Mouse (Mus musculus): ENCODE data around the gene Olfr811. TPM values are rescaled to one million over a fixed set of nuclear protein-coding genes. Genes with fewer than 3 reads are reported as not detected.

Gene Olfr811
- polyA plus RNA-seq (2015; fragmentation: Nextera tagmentation; extraction: Ambion mirVana) = not detected in 2 replicates

GRCm38 (mm10) chr10:129804296-129804695 lies at the start of gene Olfr811:
Gene Olfr811, minus strand, starts transcription at chr10:129804396.
- no peak within 1 kb of the TSS for H3K9ac ChIP-seq
- H3K27ac ChIP-seq = no peak within 1 kb of the TSS
- no peaks in the 10 kb centered on the region for H3K27me3 ChIP-seq
- H3K9me3 ChIP-seq = no peaks in the 10 kb centered on the region
- H3K4me2 ChIP-seq (replicated peaks) = no peak within 1 kb of the TSS
- no peak for ATAC-seq (ENCODE audit: low FRiP score, low read depth)
- no peak within 1 kb of the TSS for H3K4me3 ChIP-seq
- 80% methylated on average over 4 of the region's 4 CpGs for WGBS
- no peaks in the 10 kb centered on the region for H3K4me1 ChIP-seq
- H3K36me3 ChIP-seq = no peaks in the 10 kb centered on the region

GRCm38 (mm10) chr10:129847343-129847742 lies 43.1 kb upstream of the Olfr811 start:
- Histone ChIP-seq H3K36me3 (no peaks in the 10 kb centered on the region), H3K27ac (no peak overlapping the region), H3K4me2 (replicated peaks) (no peak overlapping the region), H3K9me3 (no peaks in the 10 kb centered on the region), H3K4me1 (no peaks in the 10 kb centered on the region), H3K4me3 (no peak overlapping the region), H3K27me3 (no peaks in the 10 kb centered on the region), H3K9ac (no peak overlapping the region)
- WGBS = 87% methylated on average over 1 of the region's 1 CpGs
- no peak for ATAC-seq (ENCODE audit: low FRiP score, low read depth)

- Histone ChIP-seq H3K27me3 (no peaks in the 10 kb centered on the region), H3K27ac (no peak within 1 kb of the TSS), H3K4me3 (no peak within 1 kb of the TSS), H3K9me3 (no peaks in the 10 kb centered on the region), H3K36me3 (no peaks in the 10 kb centered on the region), H3K9ac (no peak within 1 kb of the TSS), H3K4me2 (replicated peaks) (no peak within 1 kb of the TSS), H3K4me1 (no peaks in the 10 kb centered on the region)
- no peak for ATAC-seq (ENCODE audit: low FRiP score, low read depth)
- WGBS = 57% methylated on average over 1 of the region's 1 CpGs
These were observed 41.8 kb upstream of the Olfr811 start, which contains the start of gene Olfr812 for GRCm38 (mm10) chr10:129845994-129846393. Gene Olfr812, minus strand, starts transcription at chr10:129846094.

GRCm38 (mm10) chr10:129794817-129795216 lies 9.4 kb downstream of the Olfr811 start, which contains the start of gene Olfr810:
Gene Olfr810, minus strand, starts transcription at chr10:129794917.
- Histone ChIP-seq H3K9ac (no peak within 1 kb of the TSS), H3K4me2 (replicated peaks) (no peak within 1 kb of the TSS), H3K4me3 (no peak within 1 kb of the TSS), H3K4me1 (no peaks in the 10 kb centered on the region), H3K9me3 (no peaks in the 10 kb centered on the region), H3K27me3 (no peaks in the 10 kb centered on the region), H3K27ac (no peak within 1 kb of the TSS), H3K36me3 (no peaks in the 10 kb centered on the region)
- ATAC-seq (ENCODE audit: low FRiP score, low read depth) = no peak

GRCm38 (mm10) chr10:129778123-129778522 lies 26.1 kb downstream of the Olfr811 start:
- Histone ChIP-seq H3K27me3 (no peaks in the 10 kb centered on the region), H3K27ac (no peak overlapping the region), H3K4me2 (replicated peaks) (no peak overlapping the region), H3K9ac (no peak overlapping the region), H3K4me1 (no peaks in the 10 kb centered on the region), H3K4me3 (no peak overlapping the region), H3K36me3 (no peaks in the 10 kb centered on the region), H3K9me3 (no peaks in the 10 kb centered on the region)
- ATAC-seq (ENCODE audit: low FRiP score, low read depth) = no peak

GRCm38 (mm10) chr10:129774338-129774737 lies 29.9 kb downstream of the Olfr811 start, which contains the start of gene Olfr809:
Gene Olfr809, plus strand, starts transcription at chr10:129774638.
- H3K4me1 ChIP-seq = no peaks in the 10 kb centered on the region
- no peak for ATAC-seq (ENCODE audit: low FRiP score, low read depth)
- H3K36me3 ChIP-seq = no peaks in the 10 kb centered on the region
- H3K9me3 ChIP-seq = no peaks in the 10 kb centered on the region
- no peak within 1 kb of the TSS for H3K4me2 ChIP-seq (replicated peaks)
- no peak within 1 kb of the TSS for H3K4me3 ChIP-seq
- H3K27me3 ChIP-seq = no peaks in the 10 kb centered on the region
- H3K27ac ChIP-seq = no peak within 1 kb of the TSS
- H3K9ac ChIP-seq = no peak within 1 kb of the TSS

- Histone ChIP-seq H3K27ac (no peak within 1 kb of the TSS), H3K27me3 (no peaks in the 10 kb centered on the region), H3K4me1 (no peaks in the 10 kb centered on the region), H3K9ac (no peak within 1 kb of the TSS), H3K4me3 (no peak within 1 kb of the TSS), H3K36me3 (no peaks in the 10 kb centered on the region), H3K9me3 (no peaks in the 10 kb centered on the region), H3K4me2 (replicated peaks) (no peak within 1 kb of the TSS)
- WGBS = 91% methylated on average over 1 of the region's 1 CpGs
- no peak for ATAC-seq (ENCODE audit: low FRiP score, low read depth)
These were observed 39.0 kb downstream of the Olfr811 start, which contains the start of gene Olfr808 for GRCm38 (mm10) chr10:129765182-129765581. Gene Olfr808, plus strand, starts transcription at chr10:129765482.

GRCm38 (mm10) chr10:129757693-129758092 lies 46.5 kb downstream of the Olfr811 start, which contains the start of gene Olfr807:
Gene Olfr807, minus strand, starts transcription at chr10:129757793.
- no peak within 1 kb of the TSS for H3K4me3 ChIP-seq
- no peak within 1 kb of the TSS for H3K9ac ChIP-seq
- H3K27ac ChIP-seq = no peak within 1 kb of the TSS
- WGBS = 90% methylated on average over 1 of the region's 1 CpGs
- no peaks in the 10 kb centered on the region for H3K36me3 ChIP-seq
- H3K27me3 ChIP-seq = no peaks in the 10 kb centered on the region
- no peaks in the 10 kb centered on the region for H3K4me1 ChIP-seq
- no peaks in the 10 kb centered on the region for H3K9me3 ChIP-seq
- no peak for ATAC-seq (ENCODE audit: low FRiP score, low read depth)
- no peak within 1 kb of the TSS for H3K4me2 ChIP-seq (replicated peaks)

Other genes starting within 250 kb of the Olfr811 start
- gene Olfr794, start 236.7 kb downstream of the Olfr811 start, polyA plus RNA-seq (2015; fragmentation: Nextera tagmentation; extraction: Ambion mirVana) = not detected in 2 replicates
- not detected in 2 replicates for gene Olfr796, start 191.8 kb downstream of the Olfr811 start, polyA plus RNA-seq (2015; fragmentation: Nextera tagmentation; extraction: Ambion mirVana)
- gene Olfr798, start 176.5 kb downstream of the Olfr811 start, polyA plus RNA-seq (2015; fragmentation: Nextera tagmentation; extraction: Ambion mirVana) = not detected in 2 replicates
- not detected in 2 replicates for gene Olfr799, start 166.9 kb downstream of the Olfr811 start, polyA plus RNA-seq (2015; fragmentation: Nextera tagmentation; extraction: Ambion mirVana)
- not detected in 2 replicates for gene Olfr800, start 146.7 kb downstream of the Olfr811 start, polyA plus RNA-seq (2015; fragmentation: Nextera tagmentation; extraction: Ambion mirVana)
- not detected in 2 replicates for gene Olfr801, start 130.5 kb downstream of the Olfr811 start, polyA plus RNA-seq (2015; fragmentation: Nextera tagmentation; extraction: Ambion mirVana)
- not detected in 2 replicates for gene Olfr802, start 116.2 kb downstream of the Olfr811 start, polyA plus RNA-seq (2015; fragmentation: Nextera tagmentation; extraction: Ambion mirVana)
- not detected in 2 replicates for gene Olfr803, start 110.1 kb downstream of the Olfr811 start, polyA plus RNA-seq (2015; fragmentation: Nextera tagmentation; extraction: Ambion mirVana)
- not detected in 2 replicates for gene Olfr804, start 101.2 kb downstream of the Olfr811 start, polyA plus RNA-seq (2015; fragmentation: Nextera tagmentation; extraction: Ambion mirVana)
- gene Olfr805, start 75.0 kb downstream of the Olfr811 start, polyA plus RNA-seq (2015; fragmentation: Nextera tagmentation; extraction: Ambion mirVana) = not detected in 2 replicates
- gene Olfr806, start 62.5 kb downstream of the Olfr811 start, polyA plus RNA-seq (2015; fragmentation: Nextera tagmentation; extraction: Ambion mirVana) = not detected in 2 replicates
- not detected in 2 replicates for gene Olfr807, start 46.6 kb downstream of the Olfr811 start, polyA plus RNA-seq (2015; fragmentation: Nextera tagmentation; extraction: Ambion mirVana)
- gene Olfr808, start 38.9 kb downstream of the Olfr811 start, polyA plus RNA-seq (2015; fragmentation: Nextera tagmentation; extraction: Ambion mirVana) = not detected in 2 replicates
- gene Olfr809, start 29.8 kb downstream of the Olfr811 start, polyA plus RNA-seq (2015; fragmentation: Nextera tagmentation; extraction: Ambion mirVana) = not detected in 2 replicates
- gene Olfr810, start 9.5 kb downstream of the Olfr811 start, polyA plus RNA-seq (2015; fragmentation: Nextera tagmentation; extraction: Ambion mirVana) = not detected in 2 replicates
- gene Olfr812, start 41.7 kb upstream of the Olfr811 start, polyA plus RNA-seq (2015; fragmentation: Nextera tagmentation; extraction: Ambion mirVana) = not detected in 2 replicates
- gene Olfr813, start 51.0 kb upstream of the Olfr811 start, polyA plus RNA-seq (2015; fragmentation: Nextera tagmentation; extraction: Ambion mirVana) = not detected in 2 replicates
- not detected in 2 replicates for gene Olfr814, start 75.5 kb upstream of the Olfr811 start, polyA plus RNA-seq (2015; fragmentation: Nextera tagmentation; extraction: Ambion mirVana)
- not detected in 2 replicates for gene Olfr815, start 101.5 kb upstream of the Olfr811 start, polyA plus RNA-seq (2015; fragmentation: Nextera tagmentation; extraction: Ambion mirVana)
- not detected in 2 replicates for gene Olfr816, start 111.2 kb upstream of the Olfr811 start, polyA plus RNA-seq (2015; fragmentation: Nextera tagmentation; extraction: Ambion mirVana)
- gene Olfr818, start 144.7 kb upstream of the Olfr811 start, polyA plus RNA-seq (2015; fragmentation: Nextera tagmentation; extraction: Ambion mirVana) = not detected in 2 replicates
- gene Olfr819, start 162.9 kb upstream of the Olfr811 start, polyA plus RNA-seq (2015; fragmentation: Nextera tagmentation; extraction: Ambion mirVana) = not detected in 2 replicates
- not detected in 2 replicates for gene Olfr247, start 171.7 kb upstream of the Olfr811 start, polyA plus RNA-seq (2015; fragmentation: Nextera tagmentation; extraction: Ambion mirVana)
- gene Gm10310, start 180.7 kb upstream of the Olfr811 start, polyA plus RNA-seq (2015; fragmentation: Nextera tagmentation; extraction: Ambion mirVana) = not detected in 2 replicates
- gene Olfr820, start 208.2 kb upstream of the Olfr811 start, polyA plus RNA-seq (2015; fragmentation: Nextera tagmentation; extraction: Ambion mirVana) = not detected in 2 replicates
- not detected in 2 replicates for gene Olfr821, start 226.0 kb upstream of the Olfr811 start, polyA plus RNA-seq (2015; fragmentation: Nextera tagmentation; extraction: Ambion mirVana)